Mouse (Mus musculus): ENCODE data around the gene Chit1.

- TF ChIP-seq CTCF (IDR thresholded peaks at IDR 0.05; ENCODE audit: low read depth, low read length) (no peak), TAL1 (conservative IDR thresholded peaks at IDR 0.05; ENCODE audit: low read depth, low read length) (no peak)
Measured at GRCm38 (mm10) chr1:134086811-134087398, 24.1 kb upstream of the Chit1 start.

Data from G1E (cell line).